Mouse (Mus musculus) cerebellum, adult 9-10 months (tissue): Measurements from ENCODE around the gene Brd3.

Experiments used
- DNase-seq: peaks from one replicate; pipeline ENCODE4 v3.0.0; 2022

The Brd3 gene

GRCm38 (mm10) chr2:27425161-27425611 is 82.3 kb downstream of the Brd3 start:
- no peak for DNase-seq

- no peak for DNase-seq
These were observed 83.9 kb downstream of the Brd3 start for GRCm38 (mm10) chr2:27423596-27423995.

- DNase-seq: peak; percentile 71
These were observed 86.0 kb downstream of the Brd3 start for GRCm38 (mm10) chr2:27421293-27422068.

- no peak for DNase-seq
These were observed 88.8 kb downstream of the Brd3 start for GRCm38 (mm10) chr2:27418577-27419070.

GRCm38 (mm10) chr2:27417648-27418153 is 89.8 kb downstream of the Brd3 start:
- no peak for DNase-seq

GRCm38 (mm10) chr2:27416425-27416824 is 91.0 kb downstream of the Brd3 start:
- no peak for DNase-seq

- no peak for DNase-seq
These were observed 92.2 kb downstream of the Brd3 start for GRCm38 (mm10) chr2:27415060-27415783.

GRCm38 (mm10) chr2:27413936-27414657 is 93.4 kb downstream of the Brd3 start:
- no peak for DNase-seq

- no peak for DNase-seq
These were observed 93.9 kb downstream of the Brd3 start for GRCm38 (mm10) chr2:27413582-27413935.

GRCm38 (mm10) chr2:27412245-27412800 is 95.1 kb downstream of the Brd3 start:
- no peak for DNase-seq

GRCm38 (mm10) chr2:27411688-27412174 is 95.7 kb downstream of the Brd3 start:
- DNase-seq: no peak

- no peak for DNase-seq
These were observed 96.8 kb downstream of the Brd3 start for GRCm38 (mm10) chr2:27410518-27411140.

GRCm38 (mm10) chr2:27408194-27408593 is 99.3 kb downstream of the Brd3 start:
- DNase-seq: no peak

GRCm38 (mm10) chr2:27406928-27407327 is 100.5 kb downstream of the Brd3 start:
- DNase-seq: no peak

- no peak for DNase-seq
These were observed 102.2 kb downstream of the Brd3 start for GRCm38 (mm10) chr2:27405094-27405884.

GRCm38 (mm10) chr2:27404375-27405093 is 102.9 kb downstream of the Brd3 start:
- DNase-seq: no peak

GRCm38 (mm10) chr2:27401544-27401943 is 105.9 kb downstream of the Brd3 start:
- DNase-seq: no peak

- DNase-seq: no peak
These were observed 107.4 kb downstream of the Brd3 start for GRCm38 (mm10) chr2:27400083-27400482.

GRCm38 (mm10) chr2:27396656-27397440 is 110.6 kb downstream of the Brd3 start:
- no peak for DNase-seq
